Mouse (Mus musculus): ENCODE measurements around the gene Sorbs1. TPM values are rescaled to one million over a fixed set of nuclear protein-coding genes. Genes with fewer than 3 reads are reported as not detected.

Gene Sorbs1
- polyA plus RNA-seq (2014; fragmentation: Illumina TruSeq; extraction: RNeasy Lipid Tissue Mini Kit (QIAGEN cat#74804); ENCODE audit: low read depth, low replicate concordance), result 188 TPM

GRCm38 (mm10) chr19:40513632-40514078, at the start of gene Sorbs1:
TSS of gene Sorbs1 (minus strand) at chr19:40513779.

GRCm38 (mm10) chr19:40271308-40271892, 242.2 kb downstream of the Sorbs1 start, which contains the start of gene Pdlim1:
TSS of gene Pdlim1 (minus strand) at chr19:40271842.

Other genes starting within 250 kb of the Sorbs1 start
- gene Pdlim1, start 241.9 kb downstream of the Sorbs1 start, polyA plus RNA-seq (2014; fragmentation: Illumina TruSeq; extraction: RNeasy Lipid Tissue Mini Kit (QIAGEN cat#74804); ENCODE audit: low read depth, low replicate concordance), result 168 TPM
- gene Aldh18a1, start 74.7 kb upstream of the Sorbs1 start, polyA plus RNA-seq (2014; fragmentation: Illumina TruSeq; extraction: RNeasy Lipid Tissue Mini Kit (QIAGEN cat#74804); ENCODE audit: low read depth, low replicate concordance), result 13.7 TPM
- 11.3 TPM for gene Tctn3, start 98.5 kb upstream of the Sorbs1 start, polyA plus RNA-seq (2014; fragmentation: Illumina TruSeq; extraction: RNeasy Lipid Tissue Mini Kit (QIAGEN cat#74804); ENCODE audit: low read depth, low replicate concordance)
- gene Entpd1, start 98.6 kb upstream of the Sorbs1 start, polyA plus RNA-seq (2014; fragmentation: Illumina TruSeq; extraction: RNeasy Lipid Tissue Mini Kit (QIAGEN cat#74804); ENCODE audit: low read depth, low replicate concordance), result 26.6 TPM
- gene Cc2d2b, start 235.0 kb upstream of the Sorbs1 start, polyA plus RNA-seq (2014; fragmentation: Illumina TruSeq; extraction: RNeasy Lipid Tissue Mini Kit (QIAGEN cat#74804); ENCODE audit: low read depth, low replicate concordance), result 0.43 TPM